Mouse (Mus musculus) MEL (cell line): ENCODE results near the gene Mamstr. TPM values are rescaled to one million over a fixed set of nuclear protein-coding genes. Genes with fewer than 3 reads are reported as not detected.

Experiments
- DNase-seq: peaks from one replicate; pipeline ENCODE4 v3.0.0; 2011; ENCODE audit warnings: low read depth, low spot score
- H3K27ac ChIP-seq: 2 replicates; pipeline ENCODE4 v1.5.1; 2012; ENCODE audit warnings: low read depth, mild to moderate bottlenecking, control low read depth, low read length, moderate library complexity; ENCODE audit not compliant: control insufficient read depth
- H3K27me3 ChIP-seq, 2 experiments: fragments of 150-350 bp in 1 of 2; sonication (generic) in 1 of 2; 2 replicates each; pipeline ENCODE4 v1.6.1; 2012; ENCODE audit warnings: low read length in 2 of 2, mild to moderate bottlenecking in 2 of 2, improper control_type of control experiment in 1 of 2, moderate library complexity in 1 of 2; ENCODE audit not compliant: insufficient read depth in 2 of 2, control insufficient read depth in 1 of 2
- H3K36me3 ChIP-seq, 2 experiments: 2 replicates each; pipeline ENCODE4 v1.6.1; 2012 to 2014; ENCODE audit warnings: low read length in 2 of 2, improper control_type of control experiment in 1 of 2, inconsistent platforms in 1 of 2, mild to moderate bottlenecking in 1 of 2; ENCODE audit not compliant: insufficient read depth in 2 of 2, control insufficient read depth in 1 of 2
- H3K4me1 ChIP-seq, 2 experiments: fragments of 150-350 bp in 1 of 2; sonication (generic) in 1 of 2; 2 replicates each; pipeline ENCODE4 v1.6.1; 2012; ENCODE audit warnings: low read length in 2 of 2, improper control_type of control experiment in 1 of 2, mild to moderate bottlenecking in 1 of 2; ENCODE audit not compliant: insufficient read depth in 2 of 2, control insufficient read depth in 1 of 2
- H3K4me3 ChIP-seq, 2 experiments: fragments of 150-350 bp in 1 of 2; sonication (generic) in 1 of 2; 2 replicates each; pipeline ENCODE4 v1.5.1; 2012; ENCODE audit warnings: low read depth in 2 of 2, low read length in 2 of 2, mild to moderate bottlenecking in 2 of 2, moderate library complexity in 2 of 2, control low read depth in 1 of 2, improper control_type of control experiment in 1 of 2; ENCODE audit not compliant: control insufficient read depth in 1 of 2, insufficient read depth in 1 of 2
- H3K79me2 ChIP-seq: 2 replicates; pipeline ENCODE4 v1.6.1; 2012; ENCODE audit warnings: mild to moderate bottlenecking, low read length, moderate library complexity; ENCODE audit not compliant: control insufficient read depth, poor library complexity, insufficient read depth
- H3K9ac ChIP-seq: 2 replicates; pipeline ENCODE4 v1.6.1; 2012; ENCODE audit warnings: low read depth, mild to moderate bottlenecking, control low read depth, low read length, moderate library complexity; ENCODE audit not compliant: control insufficient read depth, poor library complexity, severe bottlenecking
- H3K9me3 ChIP-seq: fragments of 150-350 bp; sonication (generic); replicated peaks from 2 replicates; pipeline ENCODE4 v1.6.1; 2012; ENCODE audit warnings: mild to moderate bottlenecking, low read length, improper control_type of control experiment, moderate library complexity; ENCODE audit not compliant: insufficient read depth
- BHLHE40 ChIP-seq: IDR thresholded peaks from 2 replicates; pipeline ENCODE4 v1.6.1; 2012; ENCODE audit warnings: low read depth, mild to moderate bottlenecking, inconsistent platforms, low read length, improper control_type of control experiment, borderline replicate concordance
- CHD1 ChIP-seq: IDR thresholded peaks from 2 replicates; pipeline ENCODE4 v1.6.1; 2012; ENCODE audit warnings: low read depth, mild to moderate bottlenecking, inconsistent platforms, low read length, improper control_type of control experiment
- CTCF ChIP-seq, 3 experiments: IDR thresholded peaks in 2 of 3; conservative IDR thresholded peaks in 1 of 3; 2 replicates each; pipeline ENCODE4 v1.5.1; 2011 to 2012; ENCODE audit warnings: low read length in 3 of 3, low read depth in 2 of 3, mild to moderate bottlenecking in 2 of 3, improper control_type of control experiment in 1 of 3, inconsistent platforms in 1 of 3, mixed read lengths in 1 of 3, moderate library complexity in 1 of 3; ENCODE audit not compliant: control insufficient read depth in 1 of 3, insufficient read depth in 1 of 3, poor library complexity in 1 of 3, severe bottlenecking in 1 of 3
- ELF1 ChIP-seq: IDR thresholded peaks from 2 replicates; pipeline ENCODE4 v1.6.1; 2014; ENCODE audit warnings: low read depth, mild to moderate bottlenecking, inconsistent platforms, low read length, improper control_type of control experiment, moderate library complexity
- EP300 ChIP-seq, 2 experiments: IDR thresholded peaks; 2 replicates each; pipeline ENCODE4 v1.6.1; 2011; ENCODE audit warnings: improper control_type of control experiment in 2 of 2, low read length in 2 of 2, low read depth in 1 of 2, mild to moderate bottlenecking in 1 of 2
- GABPA ChIP-seq: IDR thresholded peaks from 2 replicates; pipeline ENCODE4 v1.6.1; 2012; ENCODE audit warnings: low read depth, mild to moderate bottlenecking, inconsistent platforms, low read length, improper control_type of control experiment, moderate library complexity
- GATA1 ChIP-seq: IDR thresholded peaks from 2 replicates; pipeline ENCODE4 v1.6.1; 2011; ENCODE audit warnings: low read depth, low read length, improper control_type of control experiment
- HCFC1 ChIP-seq: IDR thresholded peaks from 2 replicates; pipeline ENCODE4 v1.6.1; 2012; ENCODE audit warnings: low read depth, mild to moderate bottlenecking, inconsistent platforms, low read length, improper control_type of control experiment, moderate library complexity
- JUND ChIP-seq: IDR thresholded peaks from 2 replicates; pipeline ENCODE4 v1.6.1; 2011; ENCODE audit warnings: low read depth, mild to moderate bottlenecking, improper control_type of control experiment, low read length
- KAT2A ChIP-seq: conservative IDR thresholded peaks from 2 replicates; pipeline ENCODE4 v1.6.1; 2012; ENCODE audit warnings: low read depth, low read length, improper control_type of control experiment, inconsistent platforms
- MAFK ChIP-seq: IDR thresholded peaks from 2 replicates; pipeline ENCODE4 v1.6.1; 2011; ENCODE audit warnings: low read depth, mild to moderate bottlenecking, low read length, improper control_type of control experiment, borderline replicate concordance
- MAX ChIP-seq: IDR thresholded peaks from 2 replicates; pipeline ENCODE4 v1.6.1; 2011; ENCODE audit warnings: low read length, improper control_type of control experiment
- MAZ ChIP-seq: IDR thresholded peaks from 2 replicates; pipeline ENCODE4 v1.6.1; 2012; ENCODE audit warnings: low read depth, mild to moderate bottlenecking, inconsistent platforms, low read length, improper control_type of control experiment
- MEF2A ChIP-seq: IDR thresholded peaks from 2 replicates; pipeline ENCODE4 v1.6.1; 2014; ENCODE audit warnings: low read depth, mild to moderate bottlenecking, inconsistent platforms, low read length, improper control_type of control experiment; ENCODE audit not compliant: poor library complexity, insufficient replicate concordance, severe bottlenecking; ENCODE audit errors: extremely low read depth
- MXI1 ChIP-seq: IDR thresholded peaks from 2 replicates; pipeline ENCODE4 v1.6.1; 2011; ENCODE audit warnings: mild to moderate bottlenecking, low read depth, low read length, improper control_type of control experiment
- MYC ChIP-seq: IDR thresholded peaks from 2 replicates; pipeline ENCODE4 v1.6.1; 2011; ENCODE audit warnings: low read depth, mild to moderate bottlenecking, low read length, improper control_type of control experiment, moderate library complexity
- POLR2A ChIP-seq, 2 experiments: IDR thresholded peaks; 2 replicates each; pipeline ENCODE4 v1.6.1; 2011 to 2012; ENCODE audit warnings: low read length in 2 of 2, mild to moderate bottlenecking in 2 of 2, control low read depth in 1 of 2, improper control_type of control experiment in 1 of 2, low read depth in 1 of 2, moderate library complexity in 1 of 2; ENCODE audit not compliant: control insufficient read depth in 1 of 2, insufficient read depth in 1 of 2, poor library complexity in 1 of 2
- POLR2AphosphoS5 ChIP-seq: IDR thresholded peaks from 2 replicates; pipeline ENCODE4 v1.6.1; 2012; ENCODE audit warnings: low read depth, borderline replicate concordance, mild to moderate bottlenecking, inconsistent platforms, low read length, moderate library complexity, mixed read lengths
- RAD21 ChIP-seq: IDR thresholded peaks from 2 replicates; pipeline ENCODE4 v1.6.1; 2011; ENCODE audit warnings: mild to moderate bottlenecking, low read depth, low read length, improper control_type of control experiment
- RCOR1 ChIP-seq: IDR thresholded peaks from 2 replicates; pipeline ENCODE4 v1.6.1; 2012; ENCODE audit warnings: low read depth, mild to moderate bottlenecking, inconsistent platforms, low read length, improper control_type of control experiment
- SIN3A ChIP-seq: IDR thresholded peaks from 2 replicates; pipeline ENCODE4 v1.6.1; 2012; ENCODE audit warnings: low read length, improper control_type of control experiment, inconsistent platforms
- SMC3 ChIP-seq: IDR thresholded peaks from 2 replicates; pipeline ENCODE4 v1.6.1; 2011; ENCODE audit warnings: low read depth, low read length, improper control_type of control experiment
- TAL1 ChIP-seq: IDR thresholded peaks from 2 replicates; pipeline ENCODE4 v1.6.1; 2012; ENCODE audit warnings: mild to moderate bottlenecking, inconsistent platforms, low read length, moderate library complexity, mixed read lengths
- TBP ChIP-seq: IDR thresholded peaks from 2 replicates; pipeline ENCODE4 v1.8.0; 2011; ENCODE audit warnings: low read depth, low read length, improper control_type of control experiment
- TCF12 ChIP-seq: IDR thresholded peaks from 2 replicates; pipeline ENCODE4 v1.6.1; 2014; ENCODE audit warnings: low read depth, mild to moderate bottlenecking, inconsistent platforms, low read length, improper control_type of control experiment, moderate library complexity
- USF1 ChIP-seq: IDR thresholded peaks from 2 replicates; pipeline ENCODE4 v1.6.1; 2014; ENCODE audit warnings: low read depth, mild to moderate bottlenecking, inconsistent platforms, low read length, improper control_type of control experiment, moderate library complexity
- USF2 ChIP-seq, 2 experiments: IDR thresholded peaks; 2 replicates each; pipeline ENCODE4 v1.6.1; 2011 to 2012; ENCODE audit warnings: improper control_type of control experiment in 2 of 2, low read length in 2 of 2, borderline replicate concordance in 1 of 2, inconsistent platforms in 1 of 2, low read depth in 1 of 2, mild to moderate bottlenecking in 1 of 2; ENCODE audit not compliant: insufficient read depth in 1 of 2
- ZNF384 ChIP-seq: IDR thresholded peaks from 2 replicates; pipeline ENCODE4 v1.6.1; 2012; ENCODE audit warnings: low read depth, mild to moderate bottlenecking, inconsistent platforms, low read length, improper control_type of control experiment
- polyA plus RNA-seq, 2 experiments: library from polyadenylated mRNA; stranded (reverse) in 1 of 2; unstranded in 1 of 2; fragments of >175 nt in 1 of 2; fragments of >200 nt in 1 of 2; gene quantifications; 2 replicates each; pipeline versions ENCODE4 v1.2.1 to v1.2.4; 2012; ENCODE audit warnings: low replicate concordance in 2 of 2, low read depth in 1 of 2; ENCODE audit not compliant: insufficient read length in 2 of 2, insufficient read depth in 1 of 2, missing spikeins in 1 of 2
- total RNA-seq: library from RNA; depleted of rRNA; stranded (reverse); fragments of 300-350 nt; gene quantifications from 2 replicates; pipeline ENCODE4 v1.2.3, GENCODE M21; 2012

Gene Mamstr
- total and polyA plus RNA-seq, 3 experiments, result not detected

GRCm38 (mm10) chr7:45679966-45680621 lies 40.3 kb downstream of the Mamstr start:
- H3K9me3 ChIP-seq, result no peaks in the 10 kb centered on the region
- peaks cover 0 to 1% of the 10 kb centered on the region in 2 experiments; a peak in 2 of 4 replicates for H3K27me3 ChIP-seq
- H3K27ac ChIP-seq, result no peak overlapping the region
- no peak overlapping the region for H3K9ac ChIP-seq
- no peak for DNase-seq
- no peak for TF ChIP-seq CTCF (IDR thresholded peaks at IDR 0.05 in 2 of 3, conservative IDR thresholded peaks at IDR 0.05 in 1 of 3; ENCODE audit: control insufficient read depth in 1 of 3, insufficient read depth in 1 of 3, low read depth in 2 of 3, low read length in 3 of 3, poor library complexity in 1 of 3, severe bottlenecking in 1 of 3)
- no peak for TF ChIP-seq GABPA
- TF ChIP-seq JUND, result no peak
- TF ChIP-seq MAX, result no peak
- no peak for TF ChIP-seq POLR2A (IDR thresholded peaks at IDR 0.05; ENCODE audit: control insufficient read depth in 1 of 2, insufficient read depth in 1 of 2, low read depth in 1 of 2, low read length in 2 of 2, poor library complexity in 1 of 2)
- no peak for TF ChIP-seq EP300 (IDR thresholded peaks at IDR 0.05; ENCODE audit: low read depth in 1 of 2, low read length in 2 of 2)
- no peak for TF ChIP-seq RAD21
- TF ChIP-seq CHD1, result no peak
- no peak for TF ChIP-seq BHLHE40
- no peak for TF ChIP-seq TAL1
- no peak for TF ChIP-seq TBP
- TF ChIP-seq MAFK, result no peak
- TF ChIP-seq MEF2A, result no peak
- no peak for TF ChIP-seq POLR2AphosphoS5
- TF ChIP-seq KAT2A, result no peak
- no peak for TF ChIP-seq USF2 (IDR thresholded peaks at IDR 0.05; ENCODE audit: borderline replicate concordance in 1 of 2, insufficient read depth in 1 of 2, low read depth in 1 of 2, low read length in 2 of 2)
- peaks cover 13 to 20% of the 10 kb centered on the region in 2 experiments for H3K4me1 ChIP-seq
- H3K79me2 ChIP-seq, result no peaks in the 10 kb centered on the region
- H3K36me3 ChIP-seq, result peaks cover 0 to 17% of the 10 kb centered on the region in 2 experiments; a peak in 2 of 4 replicates
- H3K4me3 ChIP-seq, result no peak overlapping the region

- peak overlapping the region; percentile 3; the same call in 1 of the 2 replicates for H3K27ac ChIP-seq
- no peaks in the 10 kb centered on the region; a peak in 1 of 4 replicates for H3K27me3 ChIP-seq
- no peaks in the 10 kb centered on the region for H3K9me3 ChIP-seq
- peak overlapping the region; percentile 29 for H3K9ac ChIP-seq
- peak overlapping the region; percentile 10 to 55; a peak in 2 of 4 replicates for H3K4me3 ChIP-seq
- peaks cover 13 to 20% of the 10 kb centered on the region in 2 experiments for H3K4me1 ChIP-seq
- H3K79me2 ChIP-seq, result no peaks in the 10 kb centered on the region
- DNase-seq, result peak; percentile 77
- peaks cover 0 to 17% of the 10 kb centered on the region in 2 experiments; a peak in 2 of 4 replicates for H3K36me3 ChIP-seq
- TF ChIP-seq MXI1 (peak; percentile 39; the same call in 1 of the 2 replicates), USF1 (0 out of 2 replicates have a peak, but pooled peaks have one; percentile 37), TAL1 (peak; percentile 31; the same call in 1 of the 2 replicates), SIN3A (peak; percentile 33; the same call in 1 of the 2 replicates), MAX (peak; percentile 74), EP300 (IDR thresholded peaks at IDR 0.05; ENCODE audit: low read depth in 1 of 2, low read length in 2 of 2) (peak in 1 of 2 experiments; percentile 52; a peak in 2 of 4 replicates), MYC (peak; percentile 71; the same call in 1 of the 2 replicates), TCF12 (peak; percentile 43; the same call in 1 of the 2 replicates), HCFC1 (0 out of 2 replicates have a peak, but pooled peaks have one; percentile 35), RCOR1 (peak; percentile 55; the same call in 1 of the 2 replicates), GATA1 (peak; percentile 78), ZNF384 (no peak), SMC3 (no peak), MAZ (no peak), ELF1 (peak; percentile 43; the same call in 1 of the 2 replicates), RAD21 (no peak)
Observed at GRCm38 (mm10) chr7:45681046-45681736, 41.4 kb downstream of the Mamstr start.
